Mouse (Mus musculus): ENCODE results near the gene Rnase10. TPM values are rescaled to one million over a fixed set of nuclear protein-coding genes. Genes with fewer than 3 reads are reported as not detected.
A peak's percentile ranks its signal among the peaks of the same experiment; 100 is the strongest.

The Rnase10 gene
- total RNA-seq, 2 experiments from 2014 or later, result not detected

DNA sequence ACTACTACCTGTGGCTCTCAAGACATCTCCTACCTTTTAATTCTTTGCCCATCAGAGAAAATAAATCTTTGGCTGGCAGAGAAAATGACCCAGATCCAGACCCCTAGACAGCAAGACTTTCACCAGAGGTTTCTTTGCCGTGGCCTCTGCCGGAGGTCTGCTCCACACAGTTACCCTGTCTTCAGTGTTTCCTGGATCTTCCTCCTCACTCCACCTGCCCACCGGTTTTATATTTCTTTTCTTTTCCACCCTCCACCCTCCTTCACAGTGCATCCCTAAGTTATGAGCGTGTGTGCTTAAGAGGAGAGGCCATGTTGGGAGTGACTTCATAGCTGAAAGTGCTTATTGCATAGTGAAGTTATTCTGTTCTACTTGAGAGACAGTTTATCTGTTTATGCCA, 15.9 kb downstream of the Rnase10 start:
- Histone ChIP-seq H3K4me3 (no peak overlapping the region), H3K27ac (no peak overlapping the region)
- TF ChIP-seq CTCF (IDR thresholded peaks at IDR 0.05), result no peak
- intact Hi-C loops (cut with DNase I), result no loop called here
- DNase-seq (ENCODE audit: extremely low spot score in 1 of 2, low spot score in 2 of 2), result no peak

DNA sequence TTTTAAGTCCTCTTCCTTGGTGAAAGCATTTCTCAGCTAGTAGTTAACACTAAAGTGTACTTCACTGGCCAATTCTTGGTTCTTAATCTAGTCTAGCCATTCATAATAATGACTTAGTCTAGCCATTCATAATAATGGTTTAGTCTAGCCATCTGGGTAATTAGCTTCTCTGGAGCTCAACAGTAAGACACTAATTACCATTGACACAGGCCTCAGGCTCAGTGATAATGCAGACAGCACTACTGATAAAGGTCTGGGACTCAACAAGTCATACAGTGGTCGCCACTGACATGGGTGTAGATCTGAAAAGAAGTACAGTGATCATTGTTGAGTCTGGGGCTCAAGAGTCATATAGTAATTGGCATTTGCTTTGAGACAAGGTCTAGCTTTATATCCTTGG, 17.3 kb downstream of the Rnase10 start:
- Histone ChIP-seq H3K4me3 (no peak overlapping the region), H3K27ac (no peak overlapping the region)
- intact Hi-C loops (cut with DNase I), result no loop called here
- no peak for TF ChIP-seq CTCF (IDR thresholded peaks at IDR 0.05)
- no peak for DNase-seq (ENCODE audit: extremely low spot score in 1 of 2, low spot score in 2 of 2)

DNA sequence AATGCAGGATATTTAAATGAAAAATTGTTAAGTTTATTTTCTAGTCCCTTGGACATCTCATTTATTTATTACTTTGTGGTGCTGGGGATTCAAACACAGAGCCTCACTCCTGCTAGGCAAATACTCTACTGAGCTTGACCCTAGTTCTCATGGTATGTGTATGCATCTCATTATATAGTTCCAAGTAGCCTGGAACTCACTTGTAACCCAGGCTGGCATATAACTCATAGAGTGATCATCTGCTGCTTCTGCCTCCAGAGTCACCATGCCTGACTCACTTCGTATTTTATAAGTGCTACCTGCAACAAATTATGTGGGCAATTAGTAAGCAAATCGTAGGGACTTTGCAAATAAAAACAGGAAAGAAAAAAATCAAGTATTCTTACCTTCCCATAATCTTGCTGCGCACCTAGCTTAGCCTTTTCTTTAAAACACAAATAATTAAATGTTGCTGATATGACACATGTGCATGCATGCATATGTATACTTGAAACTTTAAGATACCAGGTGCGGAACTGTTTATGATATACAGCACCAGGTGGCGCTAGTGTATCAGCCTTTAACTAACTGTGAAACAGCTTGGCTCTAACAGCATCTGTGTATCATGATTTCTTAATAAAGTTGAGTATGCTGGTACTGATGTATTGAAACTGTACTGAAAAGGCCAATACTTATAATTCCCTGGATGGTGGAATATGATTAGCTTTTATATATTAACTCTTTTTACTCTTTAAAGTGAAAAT, 19.0 kb downstream of the Rnase10 start:
- H3K4me3 ChIP-seq, result no peak overlapping the region
- no peak overlapping the region for H3K27ac ChIP-seq
- peak; percentile 85 for TF ChIP-seq CTCF (IDR thresholded peaks at IDR 0.05)
- DNase-seq (ENCODE audit: extremely low spot score in 1 of 2, low spot score in 2 of 2), result peak; percentile 60 to 63
- intact Hi-C loops (cut with DNase I), result loop anchor here (1.0 to 2.0 kb wide), 2 partner anchors 37 to 72 kb away; no protein-coding TSS in a partner anchor

DNA sequence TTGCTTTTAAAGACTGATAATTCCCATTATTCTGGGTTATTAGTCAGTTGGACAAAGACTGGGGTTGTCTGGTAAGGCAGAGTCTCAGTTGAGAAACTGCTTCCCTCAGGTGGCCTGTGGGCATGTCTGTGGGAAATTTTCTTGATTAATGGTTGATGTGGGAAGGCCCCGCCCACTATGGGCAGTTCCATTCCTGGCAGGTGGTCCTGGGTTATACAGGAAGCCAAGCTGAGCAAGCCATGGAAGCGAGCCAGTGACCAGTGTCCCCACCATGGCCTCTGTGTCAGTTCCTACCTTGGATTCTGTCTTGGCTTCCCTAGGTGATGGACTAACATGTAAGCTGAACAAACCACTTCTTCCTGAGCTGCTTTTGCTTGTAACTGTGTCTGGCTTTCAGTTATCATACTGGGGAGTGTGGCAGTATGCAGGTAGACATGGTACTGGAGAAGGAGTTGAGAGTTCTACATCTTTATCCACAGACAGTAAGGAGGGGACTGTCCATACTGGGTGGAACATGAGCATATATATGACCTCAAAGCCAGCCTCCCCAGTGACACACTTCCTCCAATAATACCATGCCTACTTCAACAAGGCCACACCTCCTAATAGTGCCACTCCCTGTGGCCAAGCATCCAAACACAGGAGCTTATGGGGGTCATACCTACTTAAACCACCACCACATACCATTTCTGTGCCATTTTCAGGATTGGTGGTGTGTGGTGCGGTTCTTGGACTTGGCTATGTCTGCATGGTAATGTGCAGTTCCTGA, 20.0 kb downstream of the Rnase10 start:
- no peak overlapping the region for H3K4me3 ChIP-seq
- intact Hi-C loops (cut with DNase I), result loop anchor here (2.0 kb wide), 1 partner anchor 71 kb away; no protein-coding TSS in a partner anchor
- no peak for TF ChIP-seq CTCF (IDR thresholded peaks at IDR 0.05)
- H3K27ac ChIP-seq, result no peak overlapping the region
- no peak for DNase-seq (ENCODE audit: extremely low spot score in 1 of 2, low spot score in 2 of 2)

DNA sequence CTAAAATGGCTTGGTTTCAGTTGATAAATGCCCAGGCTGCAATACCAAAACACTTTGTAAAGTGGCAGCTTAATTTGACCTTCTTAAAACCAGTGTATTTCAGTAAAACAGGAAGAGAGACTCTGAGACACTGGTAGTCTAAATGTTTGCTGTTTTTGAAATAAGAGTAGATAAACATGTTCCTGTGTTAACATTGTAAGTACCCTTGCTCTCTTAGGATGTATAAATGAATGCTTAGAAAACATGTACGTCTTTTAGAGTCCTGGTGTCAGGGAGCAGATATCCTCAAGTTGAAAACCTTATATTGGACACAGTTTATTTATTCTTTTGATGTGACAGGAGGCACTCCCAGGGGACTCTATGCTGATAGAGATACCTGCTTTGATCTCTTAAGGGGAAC, 27.7 kb downstream of the Rnase10 start:
- intact Hi-C loops (cut with DNase I), result no loop called here
- DNase-seq (ENCODE audit: extremely low spot score in 1 of 2, low spot score in 2 of 2), result no peak
- TF ChIP-seq CTCF (IDR thresholded peaks at IDR 0.05), result no peak
- H3K4me3 ChIP-seq, result no peak overlapping the region
- no peak overlapping the region for H3K27ac ChIP-seq

DNA sequence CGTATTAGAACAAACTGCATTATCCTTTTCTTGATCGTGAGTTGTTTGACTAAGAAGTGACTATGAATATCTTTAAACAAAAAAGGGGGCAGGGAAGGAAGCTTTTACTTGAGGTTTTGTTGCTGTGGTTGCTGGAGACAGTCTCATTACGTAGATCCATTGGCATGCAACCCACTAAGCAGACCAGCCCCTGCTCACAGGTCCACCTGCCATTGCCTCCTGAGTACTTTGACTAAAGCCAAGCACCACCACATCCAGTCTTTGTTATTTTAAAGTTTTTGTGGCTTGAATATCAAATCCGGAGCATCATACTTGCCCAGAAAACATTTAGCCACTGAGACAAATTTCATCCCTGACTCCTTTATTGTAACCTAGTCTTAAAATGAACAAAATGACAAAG, 28.7 kb downstream of the Rnase10 start:
- intact Hi-C loops (cut with DNase I), result no loop called here

DNA sequence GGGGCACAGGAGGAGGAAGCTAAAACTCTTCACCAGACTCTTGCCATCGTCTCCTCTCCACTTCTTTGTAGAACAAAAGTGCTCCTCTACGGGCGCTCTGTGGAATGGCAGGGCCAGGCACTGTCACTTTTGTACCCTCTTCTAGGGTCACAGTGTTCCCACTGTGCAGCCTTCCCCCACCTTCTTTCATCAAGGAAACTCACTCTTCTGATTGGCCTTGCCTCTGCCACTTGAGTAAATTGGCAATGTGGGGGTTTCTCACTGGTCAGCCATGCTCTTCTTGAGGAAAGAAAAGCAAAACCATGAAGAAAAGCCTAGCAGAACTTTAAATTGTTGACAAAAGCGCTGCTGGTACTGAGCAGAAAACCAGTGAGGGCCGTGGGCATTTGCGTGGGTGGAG, 34.2 kb downstream of the Rnase10 start, which contains the start of gene Rnase9:
Gene Rnase9 (minus strand): TSS at position 101 of the 400 bp plus-strand sequence.
- DNase-seq (ENCODE audit: extremely low spot score in 1 of 2, low spot score in 2 of 2), result no peak
- Histone ChIP-seq H3K4me3 (no peak within 1 kb of the TSS), H3K27ac (no peak within 1 kb of the TSS)
- TF ChIP-seq CTCF (IDR thresholded peaks at IDR 0.05), result no peak; the same call in 1 of the 2 replicates
- intact Hi-C loops (cut with DNase I), result no loop called here

More for the DNA sequence above, 28.7 kb downstream of the Rnase10 start:
- no peak for DNase-seq (ENCODE audit: extremely low spot score in 1 of 2, low spot score in 2 of 2)
- Histone ChIP-seq H3K4me3 (no peak overlapping the region), H3K27ac (no peak overlapping the region)
- TF ChIP-seq CTCF (IDR thresholded peaks at IDR 0.05), result no peak

DNA sequence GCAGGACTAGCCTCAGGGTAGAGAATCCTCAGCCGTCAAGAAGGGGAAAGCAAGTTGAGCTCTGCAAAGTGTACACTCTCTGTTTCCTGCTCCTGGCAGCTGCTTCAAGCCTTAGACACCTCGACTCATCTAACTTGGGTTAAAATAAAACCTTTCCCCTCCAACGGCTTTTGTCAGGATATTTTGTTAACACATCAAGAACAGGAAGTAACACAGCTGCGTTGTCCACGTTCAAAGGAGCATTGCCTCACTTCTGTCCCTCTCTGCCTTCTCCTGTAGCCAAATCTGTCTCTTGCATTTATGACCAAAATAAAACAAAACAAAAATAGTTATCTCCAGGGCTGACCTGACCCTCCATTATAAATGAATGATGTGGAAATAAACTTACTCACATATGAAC, 40.3 kb downstream of the Rnase10 start:
- intact Hi-C loops (cut with DNase I), result no loop called here
- TF ChIP-seq CTCF (IDR thresholded peaks at IDR 0.05), result no peak
- H3K4me3 ChIP-seq, result no peak overlapping the region
- H3K27ac ChIP-seq, result no peak overlapping the region
- no peak for DNase-seq (ENCODE audit: extremely low spot score in 1 of 2, low spot score in 2 of 2)

DNA sequence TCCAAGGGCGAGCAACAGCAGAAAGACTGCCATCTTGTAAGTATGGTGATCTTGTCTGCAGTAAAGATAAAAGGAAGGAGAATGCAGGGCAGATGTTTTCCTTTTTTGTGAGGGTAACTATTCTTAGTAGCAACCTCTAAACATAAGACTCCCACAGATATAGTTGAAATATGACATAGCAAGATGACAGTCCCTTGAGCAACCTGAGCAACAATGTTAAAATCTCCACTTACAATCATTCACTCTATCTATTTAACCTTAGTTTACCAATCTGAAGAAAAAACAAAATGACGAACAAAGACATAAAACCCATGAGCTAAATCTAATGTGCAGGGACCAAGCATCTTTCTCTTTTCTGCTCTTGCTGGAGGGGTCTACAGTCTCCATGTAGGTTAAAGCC, 42.5 kb downstream of the Rnase10 start, which contains the start of gene Rnase11:
Gene Rnase11 (minus strand): TSS at position 101 of the 400 bp plus-strand sequence.
- DNase-seq (ENCODE audit: extremely low spot score in 1 of 2, low spot score in 2 of 2), result no peak
- H3K27ac ChIP-seq, result no peak within 1 kb of the TSS
- intact Hi-C loops (cut with DNase I), result no loop called here
- no peak for TF ChIP-seq CTCF (IDR thresholded peaks at IDR 0.05)
- no peak within 1 kb of the TSS for H3K4me3 ChIP-seq

DNA sequence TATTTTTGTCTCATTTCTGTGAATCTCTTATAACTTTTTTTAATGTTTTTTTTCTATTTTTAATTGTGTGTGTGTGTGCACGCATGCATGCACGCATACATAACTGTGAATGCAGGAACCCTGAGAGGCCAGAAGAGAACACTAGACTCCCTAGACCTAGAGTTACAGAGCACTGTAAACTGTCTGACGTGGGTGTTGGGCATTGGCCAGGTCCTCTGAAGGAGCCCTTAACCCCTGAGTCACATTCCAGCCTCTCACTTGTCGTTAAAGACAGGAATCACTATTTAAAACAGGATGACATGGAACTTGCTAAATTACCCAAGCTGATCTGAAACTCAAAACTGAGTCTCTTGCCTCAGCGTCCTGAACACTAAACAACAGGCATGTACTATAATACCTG, 44.4 kb downstream of the Rnase10 start:
- no peak for DNase-seq (ENCODE audit: extremely low spot score in 1 of 2, low spot score in 2 of 2)
- TF ChIP-seq CTCF (IDR thresholded peaks at IDR 0.05), result no peak
- Histone ChIP-seq H3K27ac (no peak overlapping the region), H3K4me3 (no peak overlapping the region)
- intact Hi-C loops (cut with DNase I), result no loop called here

DNA sequence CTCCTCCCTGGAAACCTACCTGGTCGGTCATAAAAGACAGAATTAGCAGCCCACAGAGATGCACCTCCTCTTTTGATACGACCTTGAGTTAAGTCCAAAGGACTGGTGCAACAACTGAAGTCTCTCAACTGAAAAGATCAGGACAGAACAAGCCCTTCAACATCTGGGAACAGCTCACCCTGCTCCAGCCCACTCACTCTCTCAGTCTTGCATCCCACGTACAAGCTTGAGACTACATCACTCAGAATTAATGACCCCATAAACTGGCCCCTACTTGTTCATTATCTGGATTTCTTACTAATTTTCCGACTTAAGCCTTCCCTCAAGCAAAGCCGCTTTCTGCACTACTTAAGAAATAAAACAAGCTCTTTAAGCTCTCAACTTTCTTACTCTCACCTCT, 45.6 kb downstream of the Rnase10 start:
- H3K27ac ChIP-seq, result no peak overlapping the region
- DNase-seq (ENCODE audit: extremely low spot score in 1 of 2, low spot score in 2 of 2), result no peak
- H3K4me3 ChIP-seq, result no peak overlapping the region
- TF ChIP-seq CTCF (IDR thresholded peaks at IDR 0.05), result no peak
- intact Hi-C loops (cut with DNase I), result no loop called here
